Mouse (Mus musculus) CH12.LX (cell line): ENCODE results near the gene Clpp. TPM values are rescaled to one million over a fixed set of nuclear protein-coding genes. Genes with fewer than 3 reads are reported as not detected.

Source experiments
- DNase-seq: peaks from one replicate; pipeline ENCODE4 v3.0.0-alpha.2; 2013; ENCODE audit errors: extremely low read depth
- H3K27ac ChIP-seq: 2 replicates; pipeline ENCODE4 v1.5.1; 2012; ENCODE audit warnings: low read depth, mild to moderate bottlenecking, control low read depth, moderate library complexity; ENCODE audit not compliant: insufficient read depth
- H3K27me3 ChIP-seq: replicated peaks from 2 replicates; pipeline ENCODE3; 2012; ENCODE audit warnings: inconsistent platforms
- H3K36me3 ChIP-seq, 2 experiments: replicated peaks in 1 of 2; 2 replicates each; pipeline versions ENCODE3 to v1.6.1; 2012; ENCODE audit warnings: inconsistent platforms in 1 of 2, low read length in 1 of 2, mild to moderate bottlenecking in 1 of 2, mixed read lengths in 1 of 2, moderate library complexity in 1 of 2; ENCODE audit not compliant: control insufficient read depth in 1 of 2, insufficient read depth in 1 of 2
- H3K4me1 ChIP-seq, 2 experiments: 2 replicates each; pipeline ENCODE4 v1.6.1; 2012; ENCODE audit warnings: inconsistent platforms in 1 of 2, moderate library complexity in 1 of 2; ENCODE audit not compliant: insufficient read depth in 2 of 2, control insufficient read depth in 1 of 2
- H3K4me2 ChIP-seq: 2 replicates; pipeline ENCODE4 v1.6.1; 2012; ENCODE audit warnings: low read depth, mild to moderate bottlenecking, control low read depth; ENCODE audit not compliant: poor library complexity, insufficient read depth, severe bottlenecking
- H3K4me3 ChIP-seq, 3 experiments: fragments of 150-350 bp in 1 of 3; sonication (generic) in 1 of 3; replicated peaks in 1 of 3; 2 replicates each; pipeline versions ENCODE3 to v1.5.1; 2011 to 2012; ENCODE audit warnings: low read depth in 2 of 3, low read length in 2 of 3, mild to moderate bottlenecking in 2 of 3, moderate library complexity in 2 of 3, control low read depth in 1 of 3, improper control_type of control experiment in 1 of 3, inconsistent platforms in 1 of 3, mixed read lengths in 1 of 3; ENCODE audit not compliant: poor library complexity in 1 of 3
- H3K79me2 ChIP-seq: replicated peaks from 2 replicates; pipeline ENCODE4 v1.6.1; 2012; ENCODE audit warnings: mild to moderate bottlenecking, moderate library complexity; ENCODE audit not compliant: control insufficient read depth, poor library complexity, insufficient read depth, severe bottlenecking; ENCODE audit errors: extremely low read depth
- H3K9ac ChIP-seq: 2 replicates; pipeline ENCODE4 v1.6.1; 2012; ENCODE audit warnings: low read depth, mild to moderate bottlenecking, control low read depth, moderate library complexity; ENCODE audit not compliant: insufficient read depth
- H3K9me3 ChIP-seq: replicated peaks from 2 replicates; pipeline ENCODE3; 2012; ENCODE audit warnings: low read length, inconsistent platforms, mixed read lengths
- BHLHE40 ChIP-seq: IDR thresholded peaks from 2 replicates; pipeline ENCODE4 v1.6.1; 2011; ENCODE audit warnings: mild to moderate bottlenecking, low read depth, low read length, improper control_type of control experiment
- CHD1 ChIP-seq: IDR thresholded peaks from 2 replicates; pipeline ENCODE4 v1.6.1; 2012; ENCODE audit warnings: low read depth, low read length, improper control_type of control experiment, inconsistent platforms
- CHD2 ChIP-seq: IDR thresholded peaks from 2 replicates; pipeline ENCODE4 v1.6.1; 2011; ENCODE audit warnings: low read length, improper control_type of control experiment
- CTCF ChIP-seq, 2 experiments: IDR thresholded peaks in 1 of 2; conservative IDR thresholded peaks in 1 of 2; 2 replicates each; pipeline ENCODE4 v1.5.1; 2011 to 2012; ENCODE audit warnings: low read depth in 2 of 2, low read length in 2 of 2, improper control_type of control experiment in 1 of 2, inconsistent platforms in 1 of 2, mild to moderate bottlenecking in 1 of 2, moderate library complexity in 1 of 2
- E2F4 ChIP-seq: IDR thresholded peaks from 2 replicates; pipeline ENCODE4 v1.6.1; 2011; ENCODE audit warnings: low read depth, low read length, improper control_type of control experiment; ENCODE audit not compliant: insufficient replicate concordance
- ELF1 ChIP-seq: IDR thresholded peaks from 2 replicates; pipeline ENCODE4 v1.6.1; 2014; ENCODE audit warnings: low read depth, mild to moderate bottlenecking, inconsistent platforms, low read length, improper control_type of control experiment
- EP300 ChIP-seq: IDR thresholded peaks from 2 replicates; pipeline ENCODE4 v1.6.1; 2011; ENCODE audit warnings: low read length, improper control_type of control experiment
- ETS1 ChIP-seq: conservative IDR thresholded peaks from 2 replicates; pipeline ENCODE4 v1.6.1; 2012; ENCODE audit warnings: low read depth, mild to moderate bottlenecking, inconsistent platforms, low read length, improper control_type of control experiment, moderate library complexity
- GABPA ChIP-seq: IDR thresholded peaks from 2 replicates; pipeline ENCODE4 v1.6.1; 2012; ENCODE audit warnings: low read depth, low read length, improper control_type of control experiment, inconsistent platforms; ENCODE audit not compliant: insufficient replicate concordance
- HCFC1 ChIP-seq: IDR thresholded peaks from 2 replicates; pipeline ENCODE4 v1.6.1; 2012; ENCODE audit warnings: low read depth, mild to moderate bottlenecking, inconsistent platforms, low read length, improper control_type of control experiment
- IRF4 ChIP-seq: IDR thresholded peaks from 2 replicates; pipeline ENCODE4 v1.6.1; 2014; ENCODE audit warnings: low read depth, mild to moderate bottlenecking, inconsistent platforms, low read length, improper control_type of control experiment
- JUN ChIP-seq: IDR thresholded peaks from 2 replicates; pipeline ENCODE4 v1.6.1; 2011; ENCODE audit warnings: low read depth, mild to moderate bottlenecking, low read length, improper control_type of control experiment, moderate library complexity; ENCODE audit not compliant: insufficient read depth
- JUND ChIP-seq: conservative IDR thresholded peaks from 2 replicates; pipeline ENCODE4 v1.6.1; 2011; ENCODE audit warnings: low read depth, low read length, improper control_type of control experiment
- KAT2A ChIP-seq: IDR thresholded peaks from 2 replicates; pipeline ENCODE4 v1.6.1; 2012; ENCODE audit warnings: low read length, improper control_type of control experiment, inconsistent platforms; ENCODE audit not compliant: insufficient replicate concordance
- MAFK ChIP-seq: IDR thresholded peaks from 2 replicates; pipeline ENCODE4 v1.6.1; 2011; ENCODE audit warnings: low read length, improper control_type of control experiment; ENCODE audit not compliant: insufficient replicate concordance
- MAX ChIP-seq: IDR thresholded peaks from 2 replicates; pipeline ENCODE4 v1.6.1; 2011; ENCODE audit warnings: low read length, improper control_type of control experiment
- MAZ ChIP-seq: IDR thresholded peaks from 2 replicates; pipeline ENCODE4 v1.6.1; 2012; ENCODE audit warnings: low read depth, mild to moderate bottlenecking, inconsistent platforms, low read length, improper control_type of control experiment, moderate library complexity
- MEF2A ChIP-seq: IDR thresholded peaks from 2 replicates; pipeline ENCODE4 v1.6.1; 2014; ENCODE audit warnings: low read depth, mild to moderate bottlenecking, inconsistent platforms, low read length, improper control_type of control experiment, borderline replicate concordance
- MXI1 ChIP-seq: IDR thresholded peaks from 2 replicates; pipeline ENCODE4 v1.6.1; 2011; ENCODE audit warnings: mild to moderate bottlenecking, low read depth, low read length, improper control_type of control experiment
- MYC ChIP-seq: IDR thresholded peaks from 2 replicates; pipeline ENCODE4 v1.6.1; 2011; ENCODE audit warnings: low read depth, mild to moderate bottlenecking, improper control_type of control experiment, low read length
- NELFE ChIP-seq: IDR thresholded peaks from 2 replicates; pipeline ENCODE4 v1.6.1; 2011; ENCODE audit warnings: low read depth, low read length, improper control_type of control experiment
- NRF1 ChIP-seq: IDR thresholded peaks from 2 replicates; pipeline ENCODE4 v1.6.1; 2014; ENCODE audit warnings: low read depth, mild to moderate bottlenecking, inconsistent platforms, low read length, improper control_type of control experiment, moderate library complexity
- PAX5 ChIP-seq: IDR thresholded peaks from 2 replicates; pipeline ENCODE4 v1.6.1; 2012; ENCODE audit warnings: low read length, inconsistent platforms, mixed read lengths
- POLR2A ChIP-seq: IDR thresholded peaks from 2 replicates; pipeline ENCODE4 v1.6.1; 2011; ENCODE audit warnings: low read depth, mild to moderate bottlenecking, improper control_type of control experiment, low read length
- POLR2AphosphoS2 ChIP-seq: IDR thresholded peaks from 2 replicates; pipeline ENCODE4 v1.6.1; 2011; ENCODE audit warnings: low read depth, low read length, improper control_type of control experiment
- RAD21 ChIP-seq: IDR thresholded peaks from 2 replicates; pipeline ENCODE4 v1.6.1; 2011; ENCODE audit warnings: low read depth, mild to moderate bottlenecking, low read length, improper control_type of control experiment, moderate library complexity
- RCOR1 ChIP-seq: conservative IDR thresholded peaks from 2 replicates; pipeline ENCODE4 v1.6.1; 2012; ENCODE audit warnings: low read depth, mild to moderate bottlenecking, inconsistent platforms, low read length, improper control_type of control experiment
- SIN3A ChIP-seq: IDR thresholded peaks from 2 replicates; pipeline ENCODE4 v1.6.1; 2012; ENCODE audit warnings: low read length, improper control_type of control experiment, inconsistent platforms
- SMC3 ChIP-seq: IDR thresholded peaks from 2 replicates; pipeline ENCODE4 v1.6.1; 2011; ENCODE audit warnings: low read depth, low read length, improper control_type of control experiment
- TBP ChIP-seq: conservative IDR thresholded peaks from 2 replicates; pipeline ENCODE4 v1.6.1; 2011; ENCODE audit warnings: low read depth, low read length, improper control_type of control experiment
- TCF12 ChIP-seq: IDR thresholded peaks from 2 replicates; pipeline ENCODE4 v1.6.1; 2014; ENCODE audit warnings: low read depth, mild to moderate bottlenecking, inconsistent platforms, low read length, improper control_type of control experiment
- UBTF ChIP-seq: IDR thresholded peaks from 2 replicates; pipeline ENCODE4 v1.6.1; 2012; ENCODE audit warnings: low read depth, mild to moderate bottlenecking, inconsistent platforms, low read length, improper control_type of control experiment, moderate library complexity
- USF1 ChIP-seq: IDR thresholded peaks from 2 replicates; pipeline ENCODE4 v1.6.1; 2014; ENCODE audit warnings: low read depth, mild to moderate bottlenecking, inconsistent platforms, low read length, improper control_type of control experiment
- USF2 ChIP-seq: conservative IDR thresholded peaks from 2 replicates; pipeline ENCODE4 v1.6.1; 2011; ENCODE audit warnings: low read depth, low read length, improper control_type of control experiment
- ZC3H11A ChIP-seq: IDR thresholded peaks from 2 replicates; pipeline ENCODE4 v1.6.1; 2012; ENCODE audit warnings: low read depth, mild to moderate bottlenecking, inconsistent platforms, low read length, improper control_type of control experiment
- ZKSCAN1 ChIP-seq: IDR thresholded peaks from 2 replicates; pipeline ENCODE4 v1.6.1; 2012; ENCODE audit warnings: low read depth, inconsistent platforms, low read length, improper control_type of control experiment, borderline replicate concordance
- ZMIZ1 ChIP-seq: IDR thresholded peaks from 2 replicates; pipeline ENCODE4 v1.6.1; 2012; ENCODE audit warnings: low read depth, mild to moderate bottlenecking, inconsistent platforms, low read length, improper control_type of control experiment
- ZNF384 ChIP-seq: IDR thresholded peaks from 2 replicates; pipeline ENCODE4 v1.6.1; 2012; ENCODE audit warnings: low read depth, low read length, improper control_type of control experiment, inconsistent platforms
- dilution Hi-C: fragments of 300-500 bp; cut with MboI; formaldehyde crosslinking; loops from 2 replicates; pipeline ENCODE4 v1.14.3; 2020; ENCODE audit warnings: low sequenced_read_pairs; ENCODE audit not compliant: extremely low pct_unique_long_range_greater_than_20kb, extremely low pct_ligation_motif_present
- in situ Hi-C: fragments of 300-500 bp; cut with MboI; formaldehyde crosslinking; loops from 3 replicates; pipeline ENCODE4 v1.14.3; 2019; ENCODE audit warnings: low sequenced_read_pairs, low pct_ligation_motif_present, low pct_unique_long_range_greater_than_20kb, mixed read lengths
- polyA plus RNA-seq: library from polyadenylated mRNA; unstranded; fragments of >175 nt; gene quantifications from 2 replicates; pipeline ENCODE4 v1.2.1, GENCODE M21; 2012; ENCODE audit warnings: low read depth; ENCODE audit not compliant: insufficient read length
- total RNA-seq, 2 experiments: library from RNA; depleted of rRNA; stranded (reverse); fragments of 300-350 nt in 1 of 2; fragments of >200 nt in 1 of 2; gene quantifications; 2 replicates each; pipeline ENCODE4 v1.2.3; 2012 to 2014

Clpp gene
- total RNA-seq (2012; rRNA removed) (166 and 169 TPM in 2 replicates), total RNA-seq (2014; rRNA removed) (114 and 120 TPM in 2 replicates), polyA plus RNA-seq (115 and 117 TPM in 2 replicates)

DNA sequence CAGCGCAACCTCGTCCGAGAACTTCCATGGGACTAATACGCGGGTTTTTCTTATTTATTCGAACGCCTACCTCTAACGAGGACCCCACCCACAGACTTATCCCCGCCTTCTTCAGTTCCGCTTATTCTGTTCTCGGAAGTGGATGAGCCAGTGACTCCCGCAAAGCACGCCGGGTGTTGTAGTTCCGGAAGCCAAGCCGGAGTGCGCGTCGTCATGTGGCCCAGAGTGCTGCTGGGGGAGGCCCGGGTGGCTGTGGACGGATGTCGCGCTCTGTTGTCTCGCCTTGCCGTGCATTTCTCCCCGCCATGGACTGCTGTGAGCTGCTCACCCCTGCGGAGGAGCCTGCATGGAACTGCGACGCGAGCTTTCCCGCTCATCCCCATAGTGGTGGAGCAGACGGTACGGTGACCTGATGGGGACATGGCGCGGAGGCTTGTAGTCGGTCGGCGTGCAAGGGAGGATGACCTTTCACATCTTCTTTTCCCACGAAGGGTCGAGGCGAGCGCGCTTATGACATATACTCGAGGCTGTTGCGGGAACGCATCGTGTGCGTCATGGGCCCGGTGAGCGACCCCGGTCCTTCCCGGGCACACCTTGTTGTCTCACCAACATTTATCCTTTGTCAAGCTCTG lies at the start of gene Clpp:
Gene Clpp, plus strand, starts transcription at position 191 of the 632 bp plus-strand sequence.
- Histone ChIP-seq H3K36me3 (peaks cover 28 to 37% of the 10 kb centered on the region in 2 experiments), H3K27ac (peak within 1 kb of the TSS; percentile 35), H3K27me3 (no peaks in the 10 kb centered on the region), H3K9ac (peak within 1 kb of the TSS; percentile 67), H3K79me2 (peaks cover 23% of the 10 kb centered on the region), H3K4me2 (peak within 1 kb of the TSS; percentile 87), H3K4me3 (peak within 1 kb of the TSS; percentile 89 to 92 (median 92)), H3K9me3 (no peaks in the 10 kb centered on the region), H3K4me1 (peaks cover 7 to 19% of the 10 kb centered on the region in 2 experiments; a peak in 3 of 4 replicates)
- peak; percentile 98 for DNase-seq
- dilution Hi-C loops (no loop called here), in situ Hi-C loops (loop anchor here (10.0 kb wide), 2 partner anchors 215 to 345 kb away; no protein-coding TSS in a partner anchor)
- TF ChIP-seq CHD1 (no peak; the same call in 1 of the 2 replicates), CTCF (conservative IDR thresholded peaks at IDR 0.05 in 1 of 2, IDR thresholded peaks at IDR 0.05 in 1 of 2; ENCODE audit: low read depth in 2 of 2, low read length in 2 of 2) (no peak), BHLHE40 (peak; percentile 39), RCOR1 (no peak), SMC3 (no peak), USF1 (peak; percentile 74), PAX5 (no peak), JUN (no peak), ZMIZ1 (peak; percentile 58), MAFK (no peak), MYC (peak; percentile 77), MEF2A (peak; percentile 27; the same call in 1 of the 2 replicates), IRF4 (peak; percentile 49; the same call in 1 of the 2 replicates), UBTF (no peak), RAD21 (no peak), USF2 (0 out of 2 replicates have a peak, but pooled peaks have one; percentile 3), NRF1 (0 out of 2 replicates have a peak, but pooled peaks have one; percentile 42), TBP (peak; percentile 62; the same call in 1 of the 2 replicates), E2F4 (0 out of 2 replicates have a peak, but pooled peaks have one; percentile 77), ELF1 (peak; percentile 98), TCF12 (peak; percentile 73; the same call in 1 of the 2 replicates), HCFC1 (peak; percentile 94), NELFE (peak; percentile 80), KAT2A (peak; percentile 96; the same call in 1 of the 2 replicates), GABPA (peak; percentile 74; the same call in 1 of the 2 replicates), JUND (no peak), CHD2 (peak; percentile 83), EP300 (no peak), ZNF384 (no peak), POLR2A (peak; percentile 91), MAZ (no peak), POLR2AphosphoS2 (peak; percentile 48; the same call in 1 of the 2 replicates), MAX (peak; percentile 74; the same call in 1 of the 2 replicates), SIN3A (peak; percentile 93), ETS1 (no peak), ZKSCAN1 (no peak), MXI1 (peak; percentile 93), ZC3H11A (no peak)
